In genomic region chr2:129834881-129835280, GRCm38 (mm10) we compare ENCODE assay signal across 25 mouse cellular contexts. TPM values are rescaled to one million over a fixed set of nuclear protein-coding genes. Genes with fewer than 3 reads are reported as not detected.
DNase-seq lines count a peak whose midpoint lies in the region; TF ChIP-seq lines count a peak whose summit lies in the region.
"Had no signal": no experiment of that assay in that cellular context is flagged by ENCODE, and none has a peak within 500 bp of the region (broad histone marks: within the 10 kb centered on the region; RNA-seq: fewer than 3 reads in every experiment).

No protein-coding gene starts in this region.

- no peaks in the 10 kb centered on the region for H3K36me3 ChIP-seq in testis, adult 2 months (ENCODE audit: control insufficient read depth, insufficient read depth, low read length)

- H3K4me1 ChIP-seq in testis, adult 2 months (ENCODE audit: control insufficient read depth, insufficient read depth, low read length): 0 out of 2 replicates have a peak, but pooled peaks cover 2% of the 10 kb centered on the region
- H3K4me1 ChIP-seq: forebrain, embryonic 10.5 days; forebrain, embryonic 13.5 days; heart, embryonic 15.5 days; hindbrain, embryonic 10.5 days; hindbrain, embryonic 13.5 days had no signal

- TF ChIP-seq POLR2A in testis, adult 2 months (IDR thresholded peaks at IDR 0.05; ENCODE audit: control insufficient read depth, low read depth, low read length): 0 out of 2 replicates have a peak, but pooled peaks have one; percentile 34

- no peaks in the 10 kb centered on the region for H3K27me3 ChIP-seq in testis, adult 2 months (ENCODE audit: control insufficient read depth, insufficient read depth, low read length)
- H3K27me3 ChIP-seq: CH12.LX; forebrain, embryonic 13.5 days; heart, embryonic 12.5 days; heart, embryonic 15.5 days; hindbrain, embryonic 13.5 days; Patski had no signal

- H3K27ac ChIP-seq in testis, adult 2 months (ENCODE audit: control insufficient read depth, insufficient read depth, low read depth, low read length): no peak overlapping the region
- H3K27ac ChIP-seq: forebrain, embryonic 10.5 days; forebrain, embryonic 13.5 days; heart, embryonic 15.5 days; hindbrain, embryonic 10.5 days; hindbrain, embryonic 13.5 days had no signal

- DNase-seq in heart, adult 11 months: peak; percentile 56
- DNase-seq in heart, adult 9 months (ENCODE audit: low spot score in 2 of 2): no peak
- peak; percentile 55 for DNase-seq in kidney, adult 9 months
- no peak for DNase-seq in kidney, postnatal 14 days
- no peak for DNase-seq in testis, postnatal 10 days (ENCODE audit: low spot score)
- DNase-seq: adrenal gland, adult 2 months; adrenal gland, postnatal 14 days; B cell, adult 2 months; cerebellum, adult 11 months; cerebellum, adult 2 months; cerebellum, adult 9-11 months; cerebellum, postnatal 25 days; gastrocnemius, postnatal 10 days; gastrocnemius, postnatal 36 days; heart, postnatal 10 days; heart, postnatal 36 days had no signal

- H3K4me3 ChIP-seq in testis, adult 2 months (ENCODE audit: control insufficient read depth, low read depth, low read length): peak overlapping the region; percentile 68
- H3K4me3 ChIP-seq: forebrain, embryonic 10.5 days; forebrain, embryonic 13.5 days; heart, embryonic 12.5 days; heart, embryonic 15.5 days; hindbrain, embryonic 10.5 days; hindbrain, embryonic 13.5 days had no signal

- TF ChIP-seq CTCF in testis, adult 2 months (IDR thresholded peaks at IDR 0.05; ENCODE audit: control insufficient read depth, insufficient read depth, insufficient replicate concordance, low read depth, low read length): no peak

RNA-seq across cellular contexts. Expression of gene Stk35, which starts 34.6 kb away (rescaled TPM):
- 129 and 130 TPM in 2 replicates for polyA plus RNA-seq in testis, adult 2 months (2012; rRNA removed)

Comparison
In these comparisons a context has a peak if more than half of its experiments do, and no peak if none do; other contexts are left out.
1. DNase-seq: peak in heart, adult 11 months (single experiment) and kidney, adult 9 months (single experiment); none in heart, adult 9 months (0 of 2), kidney, postnatal 14 days (single experiment) and testis, postnatal 10 days (single experiment).